Mouse (Mus musculus) hindbrain, postnatal 0 days (tissue): ENCODE measurements around the gene Nr5a2. TPM values are rescaled to one million over a fixed set of nuclear protein-coding genes. Genes with fewer than 3 reads are reported as not detected.

Source experiments
- ATAC-seq: fragments of 200-750 bp; cut with Nextera tagmentation; 2 replicates; pipeline ENCODE4 v1.8.0; 2017; ENCODE audit warnings: mild to moderate bottlenecking, moderate TSS enrichment, moderate library complexity
- DNase-seq: peaks from one replicate; pipeline ENCODE4 v3.0.0-alpha.2; 2015; ENCODE audit warnings: low spot score
- H3K27ac ChIP-seq: fragments of 300-500 bp; sonication (generic); 2 replicates; pipeline ENCODE4 v1.5.1; 2014; ENCODE audit warnings: mild to moderate bottlenecking
- H3K27me3 ChIP-seq: fragments of 300-500 bp; sonication (generic); 2 replicates; pipeline ENCODE4 v1.6.1; 2014; ENCODE audit warnings: low read length, mixed read lengths; ENCODE audit not compliant: insufficient read depth
- H3K36me3 ChIP-seq: fragments of 300-500 bp; sonication (generic); 2 replicates; pipeline ENCODE4 v1.6.1; 2014; ENCODE audit warnings: low read length, mixed read lengths; ENCODE audit not compliant: insufficient read depth
- H3K4me1 ChIP-seq: fragments of 300-500 bp; sonication (generic); 2 replicates; pipeline ENCODE4 v1.6.1; 2014; ENCODE audit warnings: antibody characterized with exemption, low read length, mixed read lengths; ENCODE audit not compliant: insufficient read depth
- H3K4me2 ChIP-seq: fragments of 300-500 bp; sonication (generic); 2 replicates; pipeline ENCODE4 v1.6.1; 2014; ENCODE audit warnings: low read depth, mild to moderate bottlenecking, low read length, moderate library complexity, mixed read lengths
- H3K4me3 ChIP-seq: fragments of 300-500 bp; sonication (generic); 2 replicates; pipeline ENCODE4 v1.5.1; 2014; ENCODE audit warnings: low read length
- H3K9ac ChIP-seq: fragments of 300-500 bp; sonication (generic); replicated peaks from 2 replicates; pipeline ENCODE4 v1.6.1; 2014; ENCODE audit warnings: mild to moderate bottlenecking, low read length, moderate library complexity, mixed read lengths
- H3K9me3 ChIP-seq: fragments of 300-500 bp; sonication (generic); 2 replicates; pipeline ENCODE4 v1.6.1; 2016; ENCODE audit warnings: low read length, mixed read lengths
- CTCF ChIP-seq: IDR thresholded peaks from 2 replicates; pipeline ENCODE4 v1.5.1; 2016; ENCODE audit warnings: antibody characterized with exemption, control low read depth, low read depth
- WGBS: fragments of 180-500 bp; shearing (Covaris S2); extraction: QIAGEN DNeasy Blood & Tissue Kit; methylation state at CpG from one replicate; pipeline ENCODE4 v1.1.7; 2014; 5-methylcytosine and 5-hydroxymethylcytosine counted together
- polyA plus RNA-seq: library from polyadenylated mRNA; unstranded; fragments of >200 nt; fragmentation: Nextera tagmentation; extraction: Ambion mirVana; gene quantifications from 2 replicates; pipeline ENCODE4 v1.2.1, GENCODE M21; 2015
- total RNA-seq: library from RNA; depleted of rRNA; stranded (reverse); fragments of >200 nt; gene quantifications from 2 replicates; pipeline ENCODE4 v1.2.3, GENCODE M21; 2014

Gene Nr5a2
- total and polyA plus RNA-seq, 2 experiments from 2014 or later: 0.31 to 0.84 TPM

DNA sequence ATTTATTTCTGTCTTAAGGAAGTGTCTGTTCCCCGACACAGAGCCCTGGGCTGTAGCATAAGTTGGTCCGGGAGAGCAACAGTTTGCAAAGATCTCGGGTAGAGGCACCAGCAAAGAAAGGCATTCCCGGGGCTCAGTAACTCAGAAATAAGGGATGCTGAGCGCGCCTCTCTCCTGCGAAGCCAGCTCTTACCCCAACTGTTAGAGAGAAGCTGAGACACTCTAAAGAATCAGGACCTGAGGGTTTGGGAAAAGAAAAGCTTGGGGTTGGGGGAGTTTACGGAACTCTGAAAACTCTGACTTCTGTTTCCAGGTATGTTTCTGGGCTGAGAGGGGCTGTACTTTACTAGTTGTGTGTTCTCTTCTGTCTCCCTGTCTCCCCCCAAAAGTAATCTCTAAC is 13.8 kb downstream of the Nr5a2 start:
- no peak for TF ChIP-seq CTCF
- no peak overlapping the region for H3K9ac ChIP-seq
- no peak overlapping the region for H3K4me3 ChIP-seq
- 5% methylated on average over 8 of the region's 8 CpGs for WGBS
- DNase-seq (no peak), ATAC-seq (no peak)
- peaks cover 7% of the 10 kb centered on the region; the same call in 1 of the 2 replicates for H3K4me1 ChIP-seq
- no peak overlapping the region for H3K4me2 ChIP-seq
- no peak overlapping the region for H3K27ac ChIP-seq
- H3K9me3 ChIP-seq: no peaks in the 10 kb centered on the region
- peaks cover 69% of the 10 kb centered on the region for H3K27me3 ChIP-seq
- H3K36me3 ChIP-seq: no peaks in the 10 kb centered on the region

GRCm38 (mm10) chr1:136945876-136946275 is 14.4 kb downstream of the Nr5a2 start:
- WGBS: 4% methylated on average over 10 of the region's 10 CpGs
- H3K4me2 ChIP-seq: no peak overlapping the region
- H3K9me3 ChIP-seq: no peaks in the 10 kb centered on the region
- no peak for DNase-seq
- peaks cover 7% of the 10 kb centered on the region; the same call in 1 of the 2 replicates for H3K4me1 ChIP-seq
- no peak overlapping the region for H3K27ac ChIP-seq
- H3K27me3 ChIP-seq: peaks cover 64% of the 10 kb centered on the region
- ATAC-seq: no peak
- TF ChIP-seq CTCF: no peak
- H3K9ac ChIP-seq: no peak overlapping the region
- no peak overlapping the region for H3K4me3 ChIP-seq
- H3K36me3 ChIP-seq: no peaks in the 10 kb centered on the region

DNA sequence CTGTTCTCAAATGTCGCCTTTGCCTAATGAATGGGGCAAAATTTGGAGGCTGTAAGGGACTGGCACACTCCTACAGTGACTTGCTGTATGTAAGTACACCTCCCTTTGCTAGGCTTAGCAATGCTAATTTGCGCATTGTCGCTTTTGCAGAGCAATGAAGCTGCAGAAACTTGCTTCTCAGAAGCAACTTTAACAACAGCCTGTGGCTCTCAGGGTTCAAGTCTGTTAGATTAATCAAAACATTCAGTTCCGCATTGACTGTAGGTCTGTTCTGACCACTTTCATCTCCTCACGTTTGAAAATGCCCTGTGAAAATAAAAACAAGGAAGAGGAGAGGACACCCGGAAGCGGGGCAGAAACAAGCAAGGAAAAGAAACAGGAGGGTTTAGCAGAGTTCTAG is 14.8 kb downstream of the Nr5a2 start:
- WGBS: 7% methylated on average over 7 of the region's 7 CpGs
- TF ChIP-seq CTCF: no peak
- no peak overlapping the region for H3K27ac ChIP-seq
- no peak for DNase-seq
- H3K4me3 ChIP-seq: no peak overlapping the region
- ATAC-seq: no peak
- H3K9ac ChIP-seq: no peak overlapping the region
- no peak overlapping the region for H3K4me2 ChIP-seq
- no peaks in the 10 kb centered on the region for H3K36me3 ChIP-seq
- H3K4me1 ChIP-seq: peaks cover 7% of the 10 kb centered on the region; the same call in 1 of the 2 replicates
- H3K9me3 ChIP-seq: no peaks in the 10 kb centered on the region
- H3K27me3 ChIP-seq: peaks cover 60% of the 10 kb centered on the region

DNA sequence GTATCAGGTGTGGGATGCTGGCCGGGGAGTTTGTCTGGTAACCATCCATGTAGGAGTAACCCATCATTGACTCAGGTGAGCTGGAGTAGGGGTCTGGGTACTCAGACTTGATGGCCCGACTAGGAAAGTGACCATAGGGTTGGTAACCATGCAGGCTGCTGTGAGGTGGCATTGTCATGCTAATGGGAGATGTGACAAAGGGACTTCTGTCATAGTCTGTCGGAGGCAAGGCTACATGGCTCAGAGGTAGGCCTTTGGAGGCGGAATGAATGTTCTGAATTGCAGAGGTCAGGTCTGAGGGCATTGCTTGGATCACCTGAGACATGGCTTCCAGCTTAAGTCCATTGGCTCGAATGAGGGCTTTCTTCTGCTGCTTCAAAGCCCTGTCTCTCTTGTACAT is 19.6 kb downstream of the Nr5a2 start:
- TF ChIP-seq CTCF: no peak
- Histone ChIP-seq H3K36me3 (no peaks in the 10 kb centered on the region), H3K27ac (no peak overlapping the region), H3K4me2 (no peak overlapping the region), H3K4me3 (no peak overlapping the region), H3K9ac (no peak overlapping the region), H3K27me3 (peaks cover 15% of the 10 kb centered on the region), H3K9me3 (no peaks in the 10 kb centered on the region), H3K4me1 (no peaks in the 10 kb centered on the region)
- ATAC-seq (no peak), DNase-seq (no peak)
- WGBS: 52% methylated on average over 5 of the region's 5 CpGs

DNA sequence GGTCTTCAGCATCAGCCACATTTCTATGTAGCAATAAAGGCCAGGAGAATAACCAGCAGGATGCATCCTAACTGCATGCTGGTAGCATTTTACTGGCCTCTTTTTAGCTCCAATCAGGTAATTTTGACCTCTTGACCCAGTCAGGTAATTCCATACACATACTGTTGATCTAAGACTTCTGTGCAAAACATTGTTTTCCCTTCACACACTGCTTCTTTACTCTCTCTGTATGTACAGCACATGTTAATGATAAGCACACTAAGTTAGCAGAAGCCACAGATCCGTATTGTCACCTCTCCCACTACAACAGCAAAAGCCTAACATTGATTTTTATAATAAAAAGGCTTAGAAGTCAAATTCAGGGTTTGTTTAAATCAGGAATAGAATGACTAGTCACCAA is 21.0 kb downstream of the Nr5a2 start:
- Histone ChIP-seq H3K27me3 (peaks cover 8% of the 10 kb centered on the region), H3K9ac (no peak overlapping the region), H3K4me3 (no peak overlapping the region), H3K36me3 (no peaks in the 10 kb centered on the region), H3K27ac (no peak overlapping the region), H3K4me1 (no peaks in the 10 kb centered on the region), H3K4me2 (no peak overlapping the region), H3K9me3 (no peaks in the 10 kb centered on the region)
- DNase-seq (no peak), ATAC-seq (no peak)
- no peak for TF ChIP-seq CTCF
- WGBS: 80% methylated on average over 1 of the region's 1 CpGs

DNA sequence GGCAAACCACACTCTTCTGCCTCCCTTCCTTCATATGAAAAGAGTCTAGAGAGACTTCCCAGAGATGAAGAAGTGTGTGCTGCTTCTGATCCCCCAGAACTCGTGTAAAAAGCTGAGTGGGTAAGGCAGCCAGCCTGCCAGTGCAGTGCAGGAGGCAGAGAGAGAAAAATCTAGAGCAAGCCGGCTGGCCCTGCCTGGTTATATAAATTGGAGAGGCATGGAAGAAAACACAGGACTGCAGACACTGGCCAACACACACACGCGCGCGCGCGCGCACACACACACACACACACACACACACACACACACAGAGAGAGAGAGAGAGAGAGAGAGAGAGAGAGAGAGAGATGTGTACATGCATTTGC is 24.3 kb downstream of the Nr5a2 start:
- Histone ChIP-seq H3K4me1 (no peaks in the 10 kb centered on the region), H3K27ac (no peak overlapping the region), H3K4me2 (no peak overlapping the region), H3K9ac (no peak overlapping the region), H3K9me3 (no peaks in the 10 kb centered on the region), H3K36me3 (no peaks in the 10 kb centered on the region), H3K27me3 (no peaks in the 10 kb centered on the region), H3K4me3 (no peak overlapping the region)
- DNase-seq (no peak), ATAC-seq (no peak)
- WGBS: 90% methylated on average over 9 of the region's 9 CpGs
- no peak for TF ChIP-seq CTCF

DNA sequence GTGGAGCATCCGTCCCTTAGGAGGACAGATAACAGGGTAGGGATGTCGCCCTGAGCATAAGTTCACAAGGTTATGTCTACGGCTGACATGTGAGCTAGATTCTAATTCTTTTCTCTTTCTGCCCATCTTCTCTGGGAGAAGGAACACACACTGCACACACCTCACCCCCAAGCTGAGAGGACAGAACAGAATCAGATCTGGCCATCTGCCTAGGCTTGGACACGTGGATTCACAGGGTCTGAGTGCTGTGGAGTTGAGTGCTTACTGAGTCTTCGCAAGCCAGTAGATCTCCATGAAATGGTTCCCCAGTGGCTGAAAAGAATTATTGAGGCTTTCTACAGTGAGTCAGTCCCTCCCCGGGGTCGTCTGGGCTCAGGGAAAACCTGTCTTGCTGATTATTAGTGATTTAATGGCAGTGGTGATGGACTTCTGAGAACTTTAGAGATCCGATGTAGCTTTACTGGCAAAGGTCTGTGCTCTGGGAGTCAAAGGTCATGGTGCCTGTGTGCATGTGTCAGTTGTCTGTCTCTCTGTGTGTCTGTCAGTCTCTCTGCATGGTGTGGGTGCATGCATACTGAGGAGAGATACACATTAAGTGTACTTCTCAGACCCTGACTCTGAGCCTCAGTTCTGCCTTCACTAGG is 24.8 kb downstream of the Nr5a2 start:
- no peak for TF ChIP-seq CTCF
- Histone ChIP-seq H3K36me3 (no peaks in the 10 kb centered on the region), H3K4me3 (no peak overlapping the region), H3K9me3 (no peaks in the 10 kb centered on the region), H3K27ac (no peak overlapping the region), H3K27me3 (no peaks in the 10 kb centered on the region), H3K4me1 (no peaks in the 10 kb centered on the region), H3K9ac (no peak overlapping the region), H3K4me2 (no peak overlapping the region)
- DNase-seq (no peak), ATAC-seq (no peak)
- WGBS: 78% methylated on average over 8 of the region's 8 CpGs
